Mouse (Mus musculus): ENCODE results near the gene Mmp19. TPM values are rescaled to one million over a fixed set of nuclear protein-coding genes. Genes with fewer than 3 reads are reported as not detected.

Gene Mmp19
- polyA plus RNA-seq, 1 experiment from 2014 or later: 0.54 TPM

DNA sequence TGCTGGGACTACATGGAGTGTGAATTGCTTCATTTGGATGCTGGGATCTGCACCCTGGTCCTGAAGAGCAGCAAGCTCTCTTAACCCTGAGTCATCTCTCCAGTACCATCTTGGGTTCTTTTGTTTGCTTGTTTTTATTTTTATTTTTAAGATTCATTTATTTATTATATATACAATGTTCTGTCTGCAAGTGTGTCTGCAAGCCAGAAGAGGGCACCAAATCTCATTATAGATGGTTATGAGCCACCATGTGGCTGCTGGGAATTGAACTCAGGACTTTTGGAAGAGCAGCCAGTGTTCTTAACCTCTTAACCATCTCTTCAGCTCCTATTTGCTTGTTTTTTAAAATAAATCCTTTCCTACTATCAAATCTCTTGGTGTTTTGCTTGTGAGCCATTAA, 46.7 kb downstream of the Mmp19 start:
- Histone ChIP-seq H3K9ac (replicated peaks; ENCODE audit: low read depth, low read length) (no peak overlapping the region), H3K36me3 (ENCODE audit: control insufficient read depth, insufficient read depth) (peaks cover 18% of the 10 kb centered on the region), H3K27ac (ENCODE audit: low read length) (no peak overlapping the region), H3K4me3 (replicated peaks; ENCODE audit: low read length) (no peak overlapping the region), H3K9me3 (ENCODE audit: control insufficient read depth, low read length) (no peaks in the 10 kb centered on the region), H3K4me2 (ENCODE audit: low read length) (no peak overlapping the region), H3K27me3 (replicated peaks; ENCODE audit: control insufficient read depth, insufficient read depth, low read length) (no peaks in the 10 kb centered on the region), H3K4me1 (replicated peaks; ENCODE audit: control insufficient read depth, insufficient read depth, low read length) (no peaks in the 10 kb centered on the region)
- ATAC-seq: no peak

- Histone ChIP-seq H3K27ac (ENCODE audit: low read length) (no peak overlapping the region), H3K4me3 (replicated peaks; ENCODE audit: low read length) (no peak overlapping the region), H3K9me3 (ENCODE audit: control insufficient read depth, low read length) (no peaks in the 10 kb centered on the region), H3K9ac (replicated peaks; ENCODE audit: low read depth, low read length) (no peak overlapping the region), H3K36me3 (ENCODE audit: control insufficient read depth, insufficient read depth) (peaks cover 16% of the 10 kb centered on the region), H3K4me1 (replicated peaks; ENCODE audit: control insufficient read depth, insufficient read depth, low read length) (no peaks in the 10 kb centered on the region), H3K27me3 (replicated peaks; ENCODE audit: control insufficient read depth, insufficient read depth, low read length) (no peaks in the 10 kb centered on the region), H3K4me2 (ENCODE audit: low read length) (no peak overlapping the region)
- no peak for ATAC-seq
Measured at GRCm38 (mm10) chr10:128839434-128839833, 48.7 kb downstream of the Mmp19 start.

DNA sequence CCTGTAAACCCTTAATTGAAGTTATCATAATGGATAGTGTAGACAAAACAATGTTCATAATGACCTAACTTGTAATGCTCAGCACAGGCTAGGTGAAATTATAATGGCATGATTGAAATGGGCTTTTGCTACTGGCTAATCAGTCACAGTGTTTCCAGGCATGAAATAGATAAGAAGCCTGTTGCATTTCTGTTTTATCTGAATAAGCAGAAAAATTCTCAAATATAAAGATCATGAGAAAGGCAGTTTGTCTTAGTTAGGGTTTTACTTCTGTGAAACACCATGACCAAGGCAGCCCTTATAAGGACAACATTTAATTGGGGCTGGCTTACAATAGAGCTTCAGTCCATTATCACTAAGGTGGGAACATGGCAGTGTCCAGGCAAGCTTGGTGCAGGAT, 49.9 kb downstream of the Mmp19 start:
- Histone ChIP-seq H3K9me3 (ENCODE audit: control insufficient read depth, low read length) (no peaks in the 10 kb centered on the region), H3K27ac (ENCODE audit: low read length) (no peak overlapping the region), H3K36me3 (ENCODE audit: control insufficient read depth, insufficient read depth) (peaks cover 15% of the 10 kb centered on the region), H3K9ac (replicated peaks; ENCODE audit: low read depth, low read length) (no peak overlapping the region), H3K4me2 (ENCODE audit: low read length) (no peak overlapping the region), H3K4me1 (replicated peaks; ENCODE audit: control insufficient read depth, insufficient read depth, low read length) (no peaks in the 10 kb centered on the region), H3K27me3 (replicated peaks; ENCODE audit: control insufficient read depth, insufficient read depth, low read length) (no peaks in the 10 kb centered on the region), H3K4me3 (replicated peaks; ENCODE audit: low read length) (no peak overlapping the region)
- no peak for ATAC-seq

- H3K4me2 ChIP-seq (ENCODE audit: low read length): no peak overlapping the region
- 93% methylated on average over 5 of the region's 5 CpGs for WGBS
- H3K4me3 ChIP-seq (replicated peaks; ENCODE audit: low read length): no peak overlapping the region
- no peak overlapping the region for H3K9ac ChIP-seq (replicated peaks; ENCODE audit: low read depth, low read length)
- peaks cover 18% of the 10 kb centered on the region for H3K36me3 ChIP-seq (ENCODE audit: control insufficient read depth, insufficient read depth)
- no peak for ATAC-seq
- H3K4me1 ChIP-seq (replicated peaks; ENCODE audit: control insufficient read depth, insufficient read depth, low read length): no peaks in the 10 kb centered on the region
- no peaks in the 10 kb centered on the region for H3K27me3 ChIP-seq (replicated peaks; ENCODE audit: control insufficient read depth, insufficient read depth, low read length)
- no peaks in the 10 kb centered on the region for H3K9me3 ChIP-seq (ENCODE audit: control insufficient read depth, low read length)
- H3K27ac ChIP-seq (ENCODE audit: low read length): no peak overlapping the region
Measured at GRCm38 (mm10) chr10:128843260-128843659, 52.5 kb downstream of the Mmp19 start.

DNA sequence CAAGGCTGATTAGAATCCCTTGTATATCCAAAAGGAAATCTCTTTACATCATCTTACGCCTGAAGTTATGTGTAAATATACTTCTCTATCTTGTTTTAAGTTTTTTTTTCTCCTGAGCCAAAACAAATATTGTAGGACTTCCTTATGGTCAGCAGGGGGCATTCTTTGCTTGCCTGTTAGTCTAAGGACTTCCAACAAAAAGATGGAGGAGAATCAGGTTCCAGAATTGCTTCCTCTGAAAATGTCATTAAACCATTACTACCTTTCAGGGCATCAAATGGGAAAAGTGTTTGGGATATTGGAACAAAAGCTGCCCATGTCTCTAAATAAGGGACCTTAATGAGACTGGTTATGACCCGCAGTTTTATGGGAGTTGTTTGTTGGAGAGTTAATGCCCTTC, 54.8 kb downstream of the Mmp19 start:
- Histone ChIP-seq H3K36me3 (ENCODE audit: control insufficient read depth, insufficient read depth) (peaks cover 23% of the 10 kb centered on the region), H3K9ac (replicated peaks; ENCODE audit: low read depth, low read length) (no peak overlapping the region), H3K4me3 (replicated peaks; ENCODE audit: low read length) (no peak overlapping the region), H3K9me3 (ENCODE audit: control insufficient read depth, low read length) (no peaks in the 10 kb centered on the region), H3K27ac (ENCODE audit: low read length) (no peak overlapping the region), H3K27me3 (replicated peaks; ENCODE audit: control insufficient read depth, insufficient read depth, low read length) (no peaks in the 10 kb centered on the region), H3K4me1 (replicated peaks; ENCODE audit: control insufficient read depth, insufficient read depth, low read length) (no peaks in the 10 kb centered on the region), H3K4me2 (ENCODE audit: low read length) (no peak overlapping the region)
- 38% methylated on average over 2 of the region's 2 CpGs for WGBS
- ATAC-seq: no peak

DNA sequence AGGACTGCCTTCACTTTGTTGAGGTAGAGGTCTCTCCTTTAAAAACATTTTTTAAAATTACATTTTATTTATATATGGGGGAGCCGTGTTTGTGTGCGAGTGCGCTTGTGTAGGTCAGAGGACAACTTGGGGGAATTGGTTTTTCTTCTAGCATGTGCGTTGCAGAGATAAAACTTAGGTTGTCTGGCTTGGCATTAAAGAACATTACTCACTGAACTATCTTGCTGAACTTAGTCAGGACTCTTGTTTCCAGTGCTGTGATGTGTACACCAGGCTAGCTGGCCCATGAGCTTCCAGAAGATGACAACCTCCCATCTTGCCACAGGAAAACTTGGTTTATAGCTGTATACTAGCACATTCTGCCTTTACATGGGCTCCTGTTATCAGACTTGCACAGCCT, 56.0 kb downstream of the Mmp19 start:
- Histone ChIP-seq H3K4me2 (ENCODE audit: low read length) (no peak overlapping the region), H3K36me3 (ENCODE audit: control insufficient read depth, insufficient read depth) (peaks cover 20% of the 10 kb centered on the region), H3K9me3 (ENCODE audit: control insufficient read depth, low read length) (no peaks in the 10 kb centered on the region), H3K9ac (replicated peaks; ENCODE audit: low read depth, low read length) (no peak overlapping the region), H3K4me3 (replicated peaks; ENCODE audit: low read length) (no peak overlapping the region), H3K27ac (ENCODE audit: low read length) (no peak overlapping the region), H3K4me1 (replicated peaks; ENCODE audit: control insufficient read depth, insufficient read depth, low read length) (no peaks in the 10 kb centered on the region), H3K27me3 (replicated peaks; ENCODE audit: control insufficient read depth, insufficient read depth, low read length) (no peaks in the 10 kb centered on the region)
- WGBS: 98% methylated on average over 4 of the region's 4 CpGs
- no peak for ATAC-seq

DNA sequence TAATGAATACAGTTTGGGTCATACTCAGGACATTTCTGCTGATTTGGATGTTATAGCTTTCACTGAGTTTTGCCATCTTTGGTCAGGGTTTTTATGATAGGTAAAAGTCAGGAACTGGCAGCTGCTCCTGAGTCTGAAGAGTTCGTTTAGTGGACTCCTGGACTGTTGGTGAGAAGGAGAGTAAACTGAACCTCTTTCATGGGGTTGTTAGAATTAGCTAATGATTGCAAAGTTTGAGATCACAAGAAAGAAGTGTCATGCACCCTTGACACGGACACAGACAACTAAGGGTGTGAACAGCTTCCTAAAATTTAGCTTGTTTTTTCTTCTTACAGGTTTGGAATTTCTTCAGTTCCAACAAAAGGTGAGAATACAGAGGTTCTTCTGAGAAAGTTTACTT, 57.7 kb downstream of the Mmp19 start:
- ATAC-seq: no peak
- no peak overlapping the region for H3K4me2 ChIP-seq (ENCODE audit: low read length)
- H3K4me3 ChIP-seq (replicated peaks; ENCODE audit: low read length): no peak overlapping the region
- WGBS: 81% methylated on average over 2 of the region's 2 CpGs
- H3K36me3 ChIP-seq (ENCODE audit: control insufficient read depth, insufficient read depth): peaks cover 15% of the 10 kb centered on the region
- no peak overlapping the region for H3K27ac ChIP-seq (ENCODE audit: low read length)
- H3K27me3 ChIP-seq (replicated peaks; ENCODE audit: control insufficient read depth, insufficient read depth, low read length): no peaks in the 10 kb centered on the region
- H3K9ac ChIP-seq (replicated peaks; ENCODE audit: low read depth, low read length): no peak overlapping the region
- no peaks in the 10 kb centered on the region for H3K9me3 ChIP-seq (ENCODE audit: control insufficient read depth, low read length)
- H3K4me1 ChIP-seq (replicated peaks; ENCODE audit: control insufficient read depth, insufficient read depth, low read length): no peaks in the 10 kb centered on the region

DNA sequence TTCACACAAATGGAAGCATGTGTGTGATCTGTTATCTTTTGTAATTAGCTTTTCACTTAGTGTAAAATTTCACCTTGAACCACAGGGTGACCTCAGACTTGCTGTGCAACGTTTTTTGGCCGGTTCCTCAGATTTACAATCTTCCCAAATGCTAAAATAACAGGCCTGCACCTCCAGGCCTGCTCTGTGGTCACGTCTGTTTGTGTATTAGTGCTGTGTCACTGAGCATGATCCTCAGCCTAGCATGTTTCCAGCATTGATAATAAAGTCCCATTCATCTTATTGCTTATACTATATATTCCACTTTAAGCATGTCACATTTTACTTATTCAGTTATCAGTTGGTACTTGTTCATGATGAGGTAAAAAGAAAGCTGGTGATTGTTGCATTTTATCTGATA, 59.6 kb downstream of the Mmp19 start:
- 82% methylated on average over 3 of the region's 3 CpGs for WGBS
- Histone ChIP-seq H3K4me3 (replicated peaks; ENCODE audit: low read length) (no peak overlapping the region), H3K36me3 (ENCODE audit: control insufficient read depth, insufficient read depth) (peaks cover 12% of the 10 kb centered on the region), H3K4me2 (ENCODE audit: low read length) (no peak overlapping the region), H3K27me3 (replicated peaks; ENCODE audit: control insufficient read depth, insufficient read depth, low read length) (no peaks in the 10 kb centered on the region), H3K9ac (replicated peaks; ENCODE audit: low read depth, low read length) (no peak overlapping the region), H3K4me1 (replicated peaks; ENCODE audit: control insufficient read depth, insufficient read depth, low read length) (no peaks in the 10 kb centered on the region), H3K27ac (ENCODE audit: low read length) (no peak overlapping the region), H3K9me3 (ENCODE audit: control insufficient read depth, low read length) (no peaks in the 10 kb centered on the region)
- no peak for ATAC-seq

Other genes starting within 250 kb of the Mmp19 start
- 20.9 and 21.7 TPM in 2 replicates for gene Zc3h10, start 243.1 kb upstream of the Mmp19 start, polyA plus RNA-seq (2015; fragmentation: Nextera tagmentation; extraction: Ambion mirVana)
- gene Rpl41, start 241.6 kb upstream of the Mmp19 start, polyA plus RNA-seq (2015; fragmentation: Nextera tagmentation; extraction: Ambion mirVana): 2,032 and 2,064 TPM in 2 replicates
- gene Pa2g4, start 224.9 kb upstream of the Mmp19 start, polyA plus RNA-seq (2015; fragmentation: Nextera tagmentation; extraction: Ambion mirVana): 149 and 152 TPM in 2 replicates
- 0.46 and 0.62 TPM in 2 replicates for gene Erbb3, start 201.3 kb upstream of the Mmp19 start, polyA plus RNA-seq (2015; fragmentation: Nextera tagmentation; extraction: Ambion mirVana)
- gene Rps26, start 164.2 kb upstream of the Mmp19 start, polyA plus RNA-seq (2015; fragmentation: Nextera tagmentation; extraction: Ambion mirVana): 358 and 398 TPM in 2 replicates
- gene Ikzf4, start 144.9 kb upstream of the Mmp19 start, polyA plus RNA-seq (2015; fragmentation: Nextera tagmentation; extraction: Ambion mirVana): 9.0 and 15.6 TPM in 2 replicates
- gene Suox, start 116.8 kb upstream of the Mmp19 start, polyA plus RNA-seq (2015; fragmentation: Nextera tagmentation; extraction: Ambion mirVana): 11.2 and 12.7 TPM in 2 replicates
- gene Rab5b, start 94.6 kb upstream of the Mmp19 start, polyA plus RNA-seq (2015; fragmentation: Nextera tagmentation; extraction: Ambion mirVana): 128 and 131 TPM in 2 replicates
- 0.14 and 0.25 TPM in 2 replicates for gene Pmel, start 86.7 kb upstream of the Mmp19 start, polyA plus RNA-seq (2015; fragmentation: Nextera tagmentation; extraction: Ambion mirVana)
- gene Cdk2, start 85.9 kb upstream of the Mmp19 start, polyA plus RNA-seq (2015; fragmentation: Nextera tagmentation; extraction: Ambion mirVana): 29.7 and 37.8 TPM in 2 replicates
- gene Dgka, start 46.1 kb upstream of the Mmp19 start, polyA plus RNA-seq (2015; fragmentation: Nextera tagmentation; extraction: Ambion mirVana): 4.6 and 5.1 TPM in 2 replicates
- 37.9 and 43.6 TPM in 2 replicates for gene Pym1, start 43.0 kb upstream of the Mmp19 start, polyA plus RNA-seq (2015; fragmentation: Nextera tagmentation; extraction: Ambion mirVana)
- 67.2 and 68.2 TPM in 2 replicates for gene Dnajc14, start 13.2 kb downstream of the Mmp19 start, polyA plus RNA-seq (2015; fragmentation: Nextera tagmentation; extraction: Ambion mirVana)
- gene Tmem198b, start 13.5 kb downstream of the Mmp19 start, polyA plus RNA-seq (2015; fragmentation: Nextera tagmentation; extraction: Ambion mirVana): 10.7 and 13.7 TPM in 2 replicates
- 180 and 194 TPM in 2 replicates for gene Sarnp, start 26.4 kb downstream of the Mmp19 start, polyA plus RNA-seq (2015; fragmentation: Nextera tagmentation; extraction: Ambion mirVana)
- 20.9 and 22.5 TPM in 2 replicates for gene Ormdl2, start 30.7 kb downstream of the Mmp19 start, polyA plus RNA-seq (2015; fragmentation: Nextera tagmentation; extraction: Ambion mirVana)
- gene Gdf11, start 100.8 kb downstream of the Mmp19 start, polyA plus RNA-seq (2015; fragmentation: Nextera tagmentation; extraction: Ambion mirVana): 5.6 and 7.0 TPM in 2 replicates
- 119 and 137 TPM in 2 replicates for gene Cd63, start 110.1 kb downstream of the Mmp19 start, polyA plus RNA-seq (2015; fragmentation: Nextera tagmentation; extraction: Ambion mirVana)
- gene Rdh5, start 132.0 kb downstream of the Mmp19 start, polyA plus RNA-seq (2015; fragmentation: Nextera tagmentation; extraction: Ambion mirVana): 8.6 and 12.3 TPM in 2 replicates
- gene Bloc1s1, start 133.1 kb downstream of the Mmp19 start, polyA plus RNA-seq (2015; fragmentation: Nextera tagmentation; extraction: Ambion mirVana): 203 and 221 TPM in 2 replicates
- 3.1 and 3.4 TPM in 2 replicates for gene Itga7, start 142.9 kb downstream of the Mmp19 start, polyA plus RNA-seq (2015; fragmentation: Nextera tagmentation; extraction: Ambion mirVana)
- not detected in 2 replicates for gene Mettl7b, start 170.1 kb downstream of the Mmp19 start, polyA plus RNA-seq (2015; fragmentation: Nextera tagmentation; extraction: Ambion mirVana)
- not detected in 2 replicates for gene Olfr9, start 198.5 kb downstream of the Mmp19 start, polyA plus RNA-seq (2015; fragmentation: Nextera tagmentation; extraction: Ambion mirVana)
- not detected in 2 replicates for gene Olfr763, start 219.9 kb downstream of the Mmp19 start, polyA plus RNA-seq (2015; fragmentation: Nextera tagmentation; extraction: Ambion mirVana)
- gene Olfr764-ps1, start 249.0 kb downstream of the Mmp19 start, polyA plus RNA-seq (2015; fragmentation: Nextera tagmentation; extraction: Ambion mirVana): not detected in 2 replicates

All from forebrain, embryonic 16.5 days (tissue).